Mouse (Mus musculus) embryonic facial prominence, embryonic 14.5 days (tissue): ENCODE measurements around the gene Epn3. TPM values are rescaled to one million over a fixed set of nuclear protein-coding genes. Genes with fewer than 3 reads are reported as not detected.

Experiments used
- ATAC-seq: fragments of 200-750 bp; cut with Nextera tagmentation; 2 replicates; pipeline ENCODE4 v1.8.0; 2017; ENCODE audit warnings: low read depth, moderate number of reproducible peaks, moderate TSS enrichment
- DNase-seq: peaks from one replicate; pipeline ENCODE4 v3.0.0-alpha.2; 2015; ENCODE audit warnings: low spot score
- H3K27ac ChIP-seq: fragments of 300-500 bp; sonication (generic); replicated peaks from 2 replicates; pipeline ENCODE4 v1.5.1; 2014; ENCODE audit warnings: low read depth, mild to moderate bottlenecking, low read length, moderate library complexity
- H3K27me3 ChIP-seq: fragments of 300-500 bp; sonication (generic); replicated peaks from 2 replicates; pipeline ENCODE4 v1.6.1; 2014; ENCODE audit warnings: low read length; ENCODE audit not compliant: control insufficient read depth, insufficient read depth
- H3K36me3 ChIP-seq: fragments of 300-500 bp; sonication (generic); 2 replicates; pipeline ENCODE4 v1.6.1; 2014; ENCODE audit warnings: low read length, mixed read lengths; ENCODE audit not compliant: control insufficient read depth, insufficient read depth
- H3K4me1 ChIP-seq: fragments of 300-500 bp; sonication (generic); 2 replicates; pipeline ENCODE4 v1.6.1; 2014; ENCODE audit warnings: antibody characterized with exemption, low read length; ENCODE audit not compliant: control insufficient read depth, insufficient read depth
- H3K4me2 ChIP-seq: fragments of 300-500 bp; sonication (generic); 2 replicates; pipeline ENCODE4 v1.6.1; 2014; ENCODE audit warnings: low read depth, mild to moderate bottlenecking, low read length, moderate library complexity, mixed read lengths
- H3K4me3 ChIP-seq: fragments of 300-500 bp; sonication (generic); 2 replicates; pipeline ENCODE4 v1.5.1; 2014; ENCODE audit warnings: low read depth, mild to moderate bottlenecking, low read length
- H3K9ac ChIP-seq: fragments of 300-500 bp; sonication (generic); 2 replicates; pipeline ENCODE4 v1.6.1; 2014; ENCODE audit warnings: low read depth, mild to moderate bottlenecking, low read length, moderate library complexity, mixed read lengths
- H3K9me3 ChIP-seq: fragments of 300-500 bp; sonication (generic); 2 replicates; pipeline ENCODE4 v1.6.1; 2016; ENCODE audit warnings: low read length; ENCODE audit not compliant: control insufficient read depth
- WGBS: fragments of 180-500 bp; shearing (Covaris S2); extraction: QIAGEN DNeasy Blood & Tissue Kit; methylation state at CpG from one replicate; pipeline ENCODE4 v1.1.7; 2014; 5-methylcytosine and 5-hydroxymethylcytosine counted together
- polyA plus RNA-seq: library from polyadenylated mRNA; unstranded; fragments of >200 nt; fragmentation: Nextera tagmentation; extraction: Ambion mirVana; gene quantifications from 2 replicates; pipeline ENCODE4 v1.2.1, GENCODE M21; 2014

Epn3 gene
- polyA plus RNA-seq, 1 experiment from 2014 or later, result 6.6 TPM

GRCm38 (mm10) chr11:94542400-94542799 is 42.6 kb upstream of the Epn3 start:
- Histone ChIP-seq H3K4me2 (no peak overlapping the region), H3K4me1 (0 out of 2 replicates have a peak, but pooled peaks cover 3% of the 10 kb centered on the region), H3K9me3 (no peaks in the 10 kb centered on the region), H3K27ac (no peak overlapping the region), H3K9ac (no peak overlapping the region), H3K27me3 (no peaks in the 10 kb centered on the region), H3K4me3 (no peak overlapping the region), H3K36me3 (peaks cover 12% of the 10 kb centered on the region; the same call in 1 of the 2 replicates)
- DNase-seq, result no peak
- WGBS, result 80% methylated on average over 4 of the region's 4 CpGs
- ATAC-seq, result no peak

GRCm38 (mm10) chr11:94539761-94540160 is 40.0 kb upstream of the Epn3 start:
- WGBS, result 80% methylated on average over 7 of the region's 7 CpGs
- DNase-seq (no peak), ATAC-seq (no peak)
- Histone ChIP-seq H3K9ac (no peak overlapping the region), H3K27me3 (no peaks in the 10 kb centered on the region), H3K27ac (no peak overlapping the region), H3K36me3 (peaks cover 12% of the 10 kb centered on the region; the same call in 1 of the 2 replicates), H3K4me3 (no peak overlapping the region), H3K4me1 (0 out of 2 replicates have a peak, but pooled peaks cover 3% of the 10 kb centered on the region), H3K4me2 (no peak overlapping the region), H3K9me3 (no peaks in the 10 kb centered on the region)

GRCm38 (mm10) chr11:94538733-94539292 is 39.0 kb upstream of the Epn3 start:
- 48% methylated on average over 8 of the region's 8 CpGs for WGBS
- H3K4me1 ChIP-seq, result 0 out of 2 replicates have a peak, but pooled peaks cover 3% of the 10 kb centered on the region
- no peak overlapping the region for H3K4me2 ChIP-seq
- H3K4me3 ChIP-seq, result no peak overlapping the region
- H3K27me3 ChIP-seq, result no peaks in the 10 kb centered on the region
- peak; percentile 73; the same call in 1 of the 2 replicates for ATAC-seq
- H3K36me3 ChIP-seq, result peaks cover 12% of the 10 kb centered on the region; the same call in 1 of the 2 replicates
- H3K9ac ChIP-seq, result no peak overlapping the region
- H3K27ac ChIP-seq, result no peak overlapping the region
- DNase-seq, result no peak
- H3K9me3 ChIP-seq, result no peaks in the 10 kb centered on the region

DNA sequence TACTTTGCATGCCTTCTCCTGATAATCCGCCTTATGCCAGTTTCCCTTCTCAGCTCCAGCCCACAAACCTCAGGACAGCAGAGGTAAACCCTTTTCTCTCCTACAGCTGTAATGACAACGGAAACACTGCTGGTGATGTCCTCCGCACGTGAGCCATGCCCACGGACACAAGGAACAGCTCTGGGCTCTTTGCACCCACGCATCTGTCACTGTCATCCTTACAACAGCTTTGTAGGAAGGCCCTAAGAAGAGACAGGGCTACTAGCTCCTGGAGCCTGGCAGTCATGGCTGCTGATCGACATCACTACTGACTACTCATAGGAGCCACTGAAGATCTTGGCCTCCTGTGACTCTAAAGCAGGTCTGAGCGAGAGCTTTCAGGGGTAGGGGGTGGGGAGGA is 33.4 kb upstream of the Epn3 start:
- H3K9me3 ChIP-seq, result no peaks in the 10 kb centered on the region
- ATAC-seq, result no peak
- H3K36me3 ChIP-seq, result no peaks in the 10 kb centered on the region
- no peaks in the 10 kb centered on the region for H3K4me1 ChIP-seq
- no peak for DNase-seq
- 76% methylated on average over 8 of the region's 8 CpGs for WGBS
- H3K4me2 ChIP-seq, result no peak overlapping the region
- no peak overlapping the region for H3K9ac ChIP-seq
- H3K4me3 ChIP-seq, result no peak overlapping the region
- no peaks in the 10 kb centered on the region for H3K27me3 ChIP-seq
- H3K27ac ChIP-seq, result no peak overlapping the region

GRCm38 (mm10) chr11:94528879-94529278 is 29.1 kb upstream of the Epn3 start:
- no peak overlapping the region for H3K4me2 ChIP-seq
- no peak for ATAC-seq
- 36% methylated on average over 3 of the region's 3 CpGs for WGBS

GRCm38 (mm10) chr11:94526171-94526879 is 26.6 kb upstream of the Epn3 start:
- Histone ChIP-seq H3K4me3 (no peak overlapping the region), H3K27ac (peak overlapping the region; percentile 52), H3K4me2 (0 out of 2 replicates have a peak overlapping the region, but pooled peaks have one; percentile 7), H3K9me3 (no peaks in the 10 kb centered on the region), H3K36me3 (no peaks in the 10 kb centered on the region), H3K27me3 (no peaks in the 10 kb centered on the region), H3K9ac (no peak overlapping the region), H3K4me1 (no peaks in the 10 kb centered on the region; the same call in 1 of the 2 replicates)
- 27% methylated on average over 9 of the region's 9 CpGs for WGBS
- peak; percentile 70 for ATAC-seq
- peak; percentile 72 for DNase-seq

More at GRCm38 (mm10) chr11:94528879-94529278, 29.1 kb upstream of the Epn3 start:
- Histone ChIP-seq H3K9ac (no peak overlapping the region), H3K9me3 (no peaks in the 10 kb centered on the region), H3K4me3 (no peak overlapping the region), H3K4me1 (no peaks in the 10 kb centered on the region; the same call in 1 of the 2 replicates), H3K36me3 (no peaks in the 10 kb centered on the region), H3K27ac (no peak overlapping the region), H3K27me3 (no peaks in the 10 kb centered on the region)
- no peak for DNase-seq

GRCm38 (mm10) chr11:94521219-94521843 is 21.6 kb upstream of the Epn3 start, which contains the start of gene Mycbpap:
TSS of gene Mycbpap (minus strand) at chr11:94521742.
- ATAC-seq (peak; percentile 70), DNase-seq (peak; percentile 72)
- Histone ChIP-seq H3K36me3 (no peaks in the 10 kb centered on the region), H3K27ac (no peak within 1 kb of the TSS), H3K9ac (peak within 1 kb of the TSS; percentile 64), H3K4me2 (peak within 1 kb of the TSS; percentile 82), H3K27me3 (no peaks in the 10 kb centered on the region), H3K4me1 (peaks cover 5% of the 10 kb centered on the region; the same call in 1 of the 2 replicates), H3K9me3 (no peaks in the 10 kb centered on the region), H3K4me3 (peak within 1 kb of the TSS; percentile 44)
- WGBS, result under 1% methylated on average over 36 of the region's 42 CpGs

DNA sequence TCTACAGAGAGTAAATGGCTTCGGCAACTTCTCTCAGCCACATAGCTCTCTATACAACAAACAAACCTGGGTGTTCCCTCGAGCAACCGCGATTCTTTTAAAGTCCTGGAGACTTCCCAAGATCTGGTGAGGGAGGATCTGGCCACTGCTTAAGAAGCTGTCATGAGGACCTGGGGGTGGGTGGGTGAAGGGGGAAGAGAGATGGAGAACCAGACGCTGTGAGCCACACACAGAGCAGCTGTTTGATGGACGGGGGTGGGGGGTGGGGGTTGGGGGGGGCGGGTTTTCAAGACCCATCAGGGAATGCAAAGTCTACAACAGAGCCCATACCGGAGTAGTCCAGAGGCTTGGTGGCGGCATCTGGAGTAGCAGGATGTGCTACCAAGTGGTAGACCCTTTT is 13.7 kb upstream of the Epn3 start:
- no peak overlapping the region for H3K9ac ChIP-seq
- H3K4me1 ChIP-seq, result no peaks in the 10 kb centered on the region
- no peak overlapping the region for H3K4me2 ChIP-seq
- no peaks in the 10 kb centered on the region for H3K36me3 ChIP-seq
- H3K27ac ChIP-seq, result no peak overlapping the region
- H3K27me3 ChIP-seq, result no peaks in the 10 kb centered on the region
- DNase-seq, result peak; percentile 68
- ATAC-seq, result no peak
- H3K9me3 ChIP-seq, result 0 out of 2 replicates have a peak, but pooled peaks cover 5% of the 10 kb centered on the region
- no peak overlapping the region for H3K4me3 ChIP-seq
- 38% methylated on average over 8 of the region's 9 CpGs for WGBS
